Mouse (Mus musculus): ENCODE measurements around the gene B130006D01Rik.

Gene B130006D01Rik

GRCm38 (mm10) chr11:95770720-95771364, 47.5 kb downstream of the B130006D01Rik start:
- no peak for DNase-seq (ENCODE audit: low read depth, low spot score)

- no peak for DNase-seq (ENCODE audit: low read depth, low spot score)
Measured at GRCm38 (mm10) chr11:95771665-95772064, 48.3 kb downstream of the B130006D01Rik start.

GRCm38 (mm10) chr11:95773264-95773663, 49.9 kb downstream of the B130006D01Rik start:
- DNase-seq (ENCODE audit: low read depth, low spot score), result no peak
